Mouse (Mus musculus) adipocyte (in vitro differentiated cells): ENCODE results near the gene Baiap2l2.
A peak's percentile ranks its signal among the peaks of the same experiment; 100 is the strongest.
"Not testable (repeated sequence)": the region's sequence is repeated elsewhere in the genome, so short reads cannot be mapped to it uniquely, and the experiment has no call there.

Experiments used
- DNase-seq: peaks from one replicate; pipeline ENCODE4 v3.0.0-alpha.2; 2016; ENCODE audit warnings: low spot score

Baiap2l2 gene

GRCm38 (mm10) chr15:79261095-79261725 lies 24.1 kb downstream of the Baiap2l2 start:
- DNase-seq = no peak

- DNase-seq = no peak
These were observed 26.8 kb downstream of the Baiap2l2 start for GRCm38 (mm10) chr15:79258521-79258920.

GRCm38 (mm10) chr15:79254661-79255060 lies 30.7 kb downstream of the Baiap2l2 start, which contains the start of gene Slc16a8:
Gene Slc16a8 (minus strand): TSS chr15:79254761.
- no peak for DNase-seq

GRCm38 (mm10) chr15:79252580-79252979 lies 32.8 kb downstream of the Baiap2l2 start:
- DNase-seq = no peak

GRCm38 (mm10) chr15:79251781-79252491 lies 33.4 kb downstream of the Baiap2l2 start:
- DNase-seq = no peak

- no peak for DNase-seq
These were observed 34.2 kb downstream of the Baiap2l2 start for GRCm38 (mm10) chr15:79251168-79251567.

GRCm38 (mm10) chr15:79250236-79250635 lies 35.1 kb downstream of the Baiap2l2 start:
- DNase-seq = peak; percentile 64

- DNase-seq = no peak
These were observed 40.0 kb downstream of the Baiap2l2 start for GRCm38 (mm10) chr15:79245321-79245720.

- DNase-seq = peak; percentile 93
These were observed 41.1 kb downstream of the Baiap2l2 start for GRCm38 (mm10) chr15:79244071-79244893.

- peak; percentile 99 for DNase-seq
These were observed 41.9 kb downstream of the Baiap2l2 start for GRCm38 (mm10) chr15:79243234-79244042.

GRCm38 (mm10) chr15:79242574-79243233 lies 42.6 kb downstream of the Baiap2l2 start:
- DNase-seq = no peak

- DNase-seq = no peak
These were observed 47.3 kb downstream of the Baiap2l2 start for GRCm38 (mm10) chr15:79238036-79238435.

GRCm38 (mm10) chr15:79235268-79235667 lies 50.1 kb downstream of the Baiap2l2 start:
- DNase-seq = no peak

- peak; percentile 91 for DNase-seq
These were observed 56.1 kb downstream of the Baiap2l2 start, which contains the start of the genes Pick1 and Gm49486 for GRCm38 (mm10) chr15:79229058-79229821. Gene Pick1 (plus strand): TSS chr15:79229173. Gene Gm49486 (plus strand): TSS chr15:79229391.

GRCm38 (mm10) chr15:79225780-79226179 lies 59.6 kb downstream of the Baiap2l2 start:
- not testable (repeated sequence) for DNase-seq

GRCm38 (mm10) chr15:79224685-79225084 lies 60.7 kb downstream of the Baiap2l2 start:
- peak; percentile 88 for DNase-seq

GRCm38 (mm10) chr15:79223641-79224040 lies 61.7 kb downstream of the Baiap2l2 start:
- no peak for DNase-seq

GRCm38 (mm10) chr15:79219572-79219971 lies 65.8 kb downstream of the Baiap2l2 start:
- no peak for DNase-seq

- DNase-seq = no peak
These were observed 69.1 kb downstream of the Baiap2l2 start for GRCm38 (mm10) chr15:79216191-79216590.

- DNase-seq = no peak
These were observed 71.7 kb downstream of the Baiap2l2 start for GRCm38 (mm10) chr15:79213591-79213990.
